Mouse (Mus musculus): Measurements from ENCODE around the gene Nol4l.

Nol4l gene

DNA sequence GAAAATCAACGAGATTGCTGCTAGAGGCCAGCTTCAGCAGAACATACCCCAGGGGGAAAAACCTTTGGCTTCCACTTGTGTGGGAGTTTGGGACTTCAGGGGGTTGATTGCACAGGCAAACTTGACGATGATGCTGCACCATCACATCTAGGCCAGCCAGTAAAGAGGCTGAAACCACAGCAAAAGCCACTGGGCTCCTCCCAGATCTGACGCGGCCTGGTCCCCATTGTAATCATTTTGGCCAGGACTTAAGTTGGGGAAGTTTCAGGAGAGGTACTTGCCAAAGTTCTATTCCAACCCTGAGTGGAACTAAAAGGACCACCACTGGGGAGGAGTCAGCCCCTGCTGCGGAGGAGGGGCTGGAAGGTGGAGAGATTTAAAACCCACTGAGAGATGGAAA lies 38.8 kb downstream of the Nol4l start:
- in situ Hi-C loops (cut with MboI, MseI): loop anchor here in 1 of 2 experiments (25.0 kb wide), 1 partner anchor 1529 kb away; no protein-coding TSS in a partner anchor

DNA sequence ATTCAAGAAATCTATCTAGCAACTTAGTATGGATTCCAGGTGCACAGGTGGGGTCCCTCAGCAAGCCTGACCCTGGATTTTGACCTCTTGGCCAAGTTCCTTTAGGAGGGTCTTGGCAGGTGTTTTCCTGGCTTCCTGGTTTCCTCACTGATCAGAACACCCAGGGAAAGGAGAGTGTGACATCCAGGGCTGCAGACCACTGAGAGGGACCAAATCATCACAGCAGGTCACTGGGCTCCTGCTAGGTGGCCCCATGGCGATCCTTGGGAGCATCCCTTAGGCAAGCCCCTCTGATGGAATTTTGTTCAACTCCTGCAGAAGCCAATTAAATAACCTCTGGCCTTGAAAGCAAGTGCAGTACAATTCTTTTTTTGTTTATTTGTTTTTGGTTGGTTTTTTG lies 39.7 kb downstream of the Nol4l start:
- in situ Hi-C loops (cut with MboI, MseI): loop anchor here in 1 of 2 experiments (25.0 kb wide), 1 partner anchor 1528 kb away; no protein-coding TSS in a partner anchor

- in situ Hi-C loops (cut with MboI, MseI): loop anchor here (5.0 to 25.0 kb wide), 4 partner anchors 48 to 1522 kb away; no protein-coding TSS in a partner anchor
Measured at GRCm38 (mm10) chr2:153484071-153484470, 45.7 kb downstream of the Nol4l start.

DNA sequence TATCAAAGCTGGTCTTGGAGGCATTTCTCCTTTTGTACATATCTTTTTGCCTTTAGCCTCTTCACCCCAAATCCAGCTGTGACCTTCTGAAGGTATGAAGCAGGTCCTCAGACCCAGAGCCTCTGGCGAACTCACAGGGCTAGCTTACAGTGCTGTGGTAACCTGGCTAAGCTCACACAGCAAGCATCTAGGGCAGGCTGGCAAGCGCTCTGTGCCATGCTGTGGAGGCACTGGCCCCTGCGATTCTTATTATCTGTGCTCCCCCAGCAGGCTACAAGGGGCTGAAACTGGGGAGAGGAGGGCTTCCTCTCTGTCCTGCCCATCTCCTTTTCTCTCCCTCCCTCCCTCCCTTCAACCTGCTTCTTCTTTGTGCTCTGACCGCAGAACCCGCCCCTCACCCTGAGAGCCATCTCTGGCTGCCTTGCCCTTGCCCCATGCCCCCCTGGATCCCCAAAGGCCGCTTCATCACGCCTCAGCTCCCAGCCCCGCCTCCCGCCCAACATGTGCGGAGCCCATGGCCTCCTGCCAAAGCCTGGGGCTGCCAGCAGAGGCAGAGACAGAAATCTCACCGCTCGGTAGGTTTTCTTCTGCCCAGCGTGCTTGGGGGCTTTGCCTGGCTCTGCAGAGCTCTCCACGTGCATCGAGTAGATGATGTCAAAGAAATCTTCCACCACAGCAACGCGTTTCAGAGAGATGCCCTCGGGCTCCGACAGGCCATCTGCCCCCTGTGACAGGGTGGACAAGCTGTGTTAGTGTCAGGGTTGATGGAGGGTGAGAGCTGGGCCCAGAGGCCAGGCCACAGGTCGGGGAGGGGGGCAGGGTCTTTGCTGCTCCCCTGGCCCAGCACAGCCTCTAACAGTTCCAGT lies 46.4 kb downstream of the Nol4l start:
- in situ Hi-C loops (cut with MboI, MseI): loop anchor here (5.0 to 25.0 kb wide), 4 partner anchors 49 to 1521 kb away; no protein-coding TSS in a partner anchor

DNA sequence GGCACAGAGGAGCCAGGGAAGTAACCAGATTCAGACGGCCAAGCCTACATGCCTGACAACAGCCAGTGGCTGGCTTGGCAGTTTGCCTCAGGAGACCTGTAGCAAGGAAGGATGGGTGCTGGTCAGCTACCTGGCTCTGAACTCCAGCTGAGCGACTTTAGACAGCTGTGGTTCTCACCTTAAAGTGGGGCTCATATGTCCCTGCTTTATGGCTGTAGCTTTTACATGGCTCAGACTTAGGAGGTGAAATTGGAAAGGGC lies 48.0 kb downstream of the Nol4l start:
- in situ Hi-C loops (cut with MboI, MseI): loop anchor here (5.0 to 25.0 kb wide), 4 partner anchors 51 to 1519 kb away; no protein-coding TSS in a partner anchor

DNA sequence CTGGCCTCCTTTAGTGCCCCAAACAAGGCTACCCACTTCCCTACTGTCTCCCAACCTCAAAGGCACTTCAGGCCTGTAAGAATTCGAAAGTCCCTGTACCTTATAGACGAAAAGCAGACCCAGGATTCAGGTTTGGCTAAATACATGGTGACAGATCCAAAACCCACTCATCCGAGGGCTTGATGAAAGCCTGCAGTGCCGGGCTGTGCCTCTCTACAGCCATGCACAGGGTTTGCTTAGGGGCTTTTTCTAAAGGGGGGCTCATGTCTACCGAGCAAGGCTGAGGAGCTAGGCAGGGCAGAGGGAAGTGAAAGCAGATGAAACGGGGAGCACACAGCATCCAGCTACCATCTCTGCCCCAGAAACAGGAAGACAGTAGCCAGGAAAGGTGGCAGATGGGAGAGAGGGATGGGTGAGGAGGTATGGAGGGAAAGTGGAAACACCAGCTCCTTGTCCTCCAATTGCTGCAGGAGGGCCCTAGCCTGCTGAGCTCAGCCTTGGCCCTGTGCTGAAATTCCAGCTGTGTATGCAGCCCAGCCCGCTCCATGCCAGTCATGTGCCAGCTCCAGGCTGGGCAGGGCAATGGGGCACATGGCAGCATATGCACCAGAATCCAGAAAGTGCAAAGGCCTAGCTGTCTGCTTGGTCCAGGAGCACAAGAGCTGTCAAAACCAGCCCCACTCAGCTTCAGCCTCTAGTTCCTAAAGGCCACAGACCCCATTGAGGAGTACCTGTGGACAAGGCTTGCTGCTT lies 48.5 kb downstream of the Nol4l start:
- in situ Hi-C loops (cut with MboI, MseI): loop anchor here (5.0 to 25.0 kb wide), 4 partner anchors 51 to 1519 kb away; no protein-coding TSS in a partner anchor

- in situ Hi-C loops (cut with MboI, MseI): loop anchor here in 1 of 2 experiments (25.0 kb wide), 1 partner anchor 1517 kb away; no protein-coding TSS in a partner anchor
Measured at GRCm38 (mm10) chr2:153479486-153479885, 50.3 kb downstream of the Nol4l start.

- in situ Hi-C loops (cut with MboI, MseI): loop anchor here in 1 of 2 experiments (25.0 kb wide), 1 partner anchor 1516 kb away; no protein-coding TSS in a partner anchor
Measured at GRCm38 (mm10) chr2:153478583-153478982, 51.2 kb downstream of the Nol4l start.

DNA sequence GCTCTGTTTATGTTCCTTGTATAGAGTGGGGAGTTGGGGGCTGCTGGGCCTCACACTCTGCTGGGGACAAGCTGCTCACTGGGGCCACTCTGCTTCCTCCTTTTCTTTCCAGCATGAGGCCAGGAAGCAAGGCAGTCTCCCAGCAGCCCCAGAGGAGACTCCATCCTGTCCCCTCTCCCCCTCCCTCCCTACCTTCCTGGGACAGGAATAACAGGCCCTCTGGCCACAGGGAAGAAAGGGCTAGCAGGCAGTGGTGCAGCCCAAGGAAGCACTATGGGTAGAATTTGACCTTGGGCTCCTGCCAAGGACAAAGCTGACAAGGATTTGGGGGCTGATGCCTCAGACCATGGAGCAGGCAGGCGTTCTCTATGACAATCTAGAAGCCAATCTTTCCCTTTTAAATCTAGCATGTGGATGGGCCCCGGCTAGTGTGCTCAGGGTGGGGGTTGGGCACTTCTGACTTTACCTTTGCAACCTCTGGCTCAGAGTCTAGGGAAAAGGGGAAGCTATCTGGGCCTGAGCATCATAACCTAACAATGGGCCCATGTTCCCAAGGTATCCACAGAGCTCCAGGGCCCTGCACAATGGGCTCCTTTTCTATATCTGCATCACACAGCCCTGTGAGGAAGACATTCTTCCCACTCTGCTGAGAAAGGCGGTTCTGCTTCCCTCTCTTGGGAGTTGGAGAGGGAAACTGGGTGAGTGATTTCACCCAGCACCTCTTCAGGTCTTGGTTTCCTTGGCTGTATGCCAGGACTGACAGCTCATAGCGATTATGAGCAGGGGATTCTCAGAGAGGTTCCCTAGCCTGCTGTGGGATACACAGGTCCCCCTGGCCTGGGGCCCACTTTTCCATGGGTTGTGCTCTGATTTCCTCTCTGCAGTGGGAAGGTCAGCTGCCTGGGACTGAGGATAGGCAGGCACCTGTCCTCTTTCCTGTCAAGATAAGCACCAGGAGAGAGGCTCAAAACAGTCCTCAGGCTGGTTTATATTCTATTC lies 54.4 kb downstream of the Nol4l start:
- in situ Hi-C loops (cut with MboI, MseI): loop anchor here in 1 of 2 experiments (25.0 kb wide), 1 partner anchor 1513 kb away; no protein-coding TSS in a partner anchor

GRCm38 (mm10) chr2:153470983-153471382 lies 58.8 kb downstream of the Nol4l start:
- in situ Hi-C loops (cut with MboI, MseI): no loop called here

- in situ Hi-C loops (cut with MboI, MseI): loop anchor here in 1 of 2 experiments (10.0 kb wide), 1 partner anchor 65 kb away; no protein-coding TSS in a partner anchor
Measured at GRCm38 (mm10) chr2:153469764-153470163, 60.0 kb downstream of the Nol4l start.

DNA sequence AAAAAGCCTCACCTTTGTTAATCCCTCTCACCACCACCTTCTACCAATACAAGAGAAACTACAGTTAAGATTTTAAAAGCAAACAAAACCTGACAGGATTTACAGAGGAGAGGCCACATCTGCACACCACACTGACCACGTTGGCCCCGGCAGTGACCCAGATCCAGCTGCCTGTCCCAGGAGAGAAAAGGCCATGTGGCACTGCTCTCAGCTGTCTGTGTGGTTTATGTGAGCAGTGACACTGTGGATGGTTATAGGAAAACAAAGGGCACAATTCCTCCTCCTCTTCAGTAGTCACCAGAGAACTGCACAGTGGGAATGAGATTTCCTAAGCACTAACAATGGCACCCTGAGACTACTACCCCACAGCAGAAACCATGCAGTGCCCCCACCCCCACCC lies 60.5 kb downstream of the Nol4l start:
- in situ Hi-C loops (cut with MboI, MseI): loop anchor here in 1 of 2 experiments (10.0 kb wide), 1 partner anchor 65 kb away; no protein-coding TSS in a partner anchor

DNA sequence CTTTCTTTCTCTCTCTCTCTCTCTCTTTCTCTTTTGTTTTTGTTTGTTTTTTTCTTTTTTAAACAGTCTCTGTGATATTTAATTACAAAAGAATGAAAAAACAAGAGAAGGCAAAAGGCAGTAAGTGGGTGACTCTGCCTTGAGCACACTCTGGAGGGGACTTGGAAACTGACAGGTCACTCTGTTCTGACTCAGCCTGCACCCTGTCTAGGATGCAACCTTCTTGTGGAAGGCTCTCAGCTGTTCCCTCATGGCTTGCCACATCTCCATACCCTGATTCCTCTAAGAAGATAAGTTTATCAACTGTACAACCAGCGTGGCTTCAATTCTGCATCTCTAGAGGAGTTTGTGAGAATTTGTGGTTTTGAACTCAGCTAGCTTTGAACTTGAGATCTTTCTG lies 62.4 kb downstream of the Nol4l start:
- in situ Hi-C loops (cut with MboI, MseI): loop anchor here in 1 of 2 experiments (10.0 kb wide), 1 partner anchor 63 kb away; no protein-coding TSS in a partner anchor

GRCm38 (mm10) chr2:153463257-153463656 lies 66.5 kb downstream of the Nol4l start:
- in situ Hi-C loops (cut with MboI, MseI): loop anchor here (5.0 to 10.0 kb wide), 2 partner anchors 46 to 58 kb away; no protein-coding TSS in a partner anchor

DNA sequence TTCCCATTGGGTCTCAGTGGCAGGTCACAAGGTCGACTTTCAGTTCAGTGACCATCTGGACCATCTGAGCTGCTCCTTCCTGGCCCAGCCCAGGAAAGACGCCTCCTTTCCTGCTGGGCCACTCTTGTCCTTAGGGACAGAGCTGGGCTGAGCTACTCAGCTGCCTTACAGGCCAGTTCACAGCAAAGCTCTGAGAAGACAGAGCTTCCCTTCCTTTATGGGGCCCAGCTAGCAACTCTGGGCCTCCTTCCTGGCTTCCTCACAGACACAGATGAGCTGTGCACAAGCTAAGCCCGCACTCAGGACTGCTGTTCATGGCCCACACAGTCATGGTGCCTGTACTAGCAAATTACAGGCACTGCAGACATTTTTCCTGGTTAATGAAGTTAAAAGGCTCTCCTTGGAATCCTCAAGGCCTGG lies 71.7 kb downstream of the Nol4l start:
- in situ Hi-C loops (cut with MboI, MseI): no loop called here

- in situ Hi-C loops (cut with MboI, MseI): no loop called here
Measured at GRCm38 (mm10) chr2:153457467-153457866, 72.3 kb downstream of the Nol4l start.

DNA sequence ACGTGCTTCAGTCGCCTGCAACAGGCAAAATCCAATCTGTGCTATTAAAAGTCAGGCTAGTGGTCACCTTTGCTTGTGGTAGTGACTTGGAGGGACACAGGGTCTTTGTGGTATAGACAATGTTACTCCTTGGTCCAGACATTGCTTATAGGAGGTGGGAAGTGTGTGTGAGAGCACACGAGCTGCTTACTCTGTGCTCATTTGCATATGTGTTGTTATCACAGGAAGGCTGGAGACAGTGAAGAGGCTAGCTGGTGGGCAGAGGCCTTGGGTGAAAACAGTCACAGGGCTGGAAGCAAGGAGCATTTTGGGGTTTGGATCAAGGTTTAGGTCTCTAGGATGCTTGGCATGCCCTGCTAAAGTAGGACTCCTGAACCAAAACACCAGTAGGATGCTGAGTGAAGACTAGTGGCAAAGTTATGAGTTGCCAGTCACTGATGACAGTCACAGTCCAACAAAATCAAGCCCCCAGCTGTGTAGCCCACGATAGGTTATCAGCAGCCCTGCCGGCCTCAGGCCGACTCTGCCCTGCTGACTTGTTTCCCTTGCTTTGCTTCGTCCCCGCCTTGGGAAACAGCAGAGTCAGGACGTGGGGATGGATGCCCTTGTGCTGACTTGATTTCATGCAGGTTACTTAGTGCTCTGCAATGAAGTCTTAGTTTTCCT lies 74.8 kb downstream of the Nol4l start:
- in situ Hi-C loops (cut with MboI, MseI): no loop called here

GRCm38 (mm10) chr2:153453961-153454759 lies 75.6 kb downstream of the Nol4l start:
- in situ Hi-C loops (cut with MboI, MseI): no loop called here

DNA sequence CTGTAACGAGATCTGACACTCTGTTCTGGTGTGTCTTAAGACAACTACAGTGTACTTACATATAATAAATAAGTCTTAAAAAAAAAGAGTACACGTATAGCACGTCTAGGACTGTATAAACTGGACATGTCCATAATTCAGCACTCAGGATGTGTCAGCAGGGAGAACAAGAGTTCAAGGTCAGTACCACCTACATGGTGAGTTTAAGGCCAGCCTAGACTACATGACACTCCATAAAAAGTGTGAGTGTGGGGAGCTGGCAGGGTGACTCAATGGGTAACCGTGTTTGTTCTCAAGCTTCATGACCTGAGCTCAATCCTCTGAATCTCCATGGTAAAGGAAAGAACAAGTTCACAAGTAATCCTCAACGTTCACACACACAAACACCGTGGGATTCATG lies 81.3 kb downstream of the Nol4l start:
- in situ Hi-C loops (cut with MboI, MseI): no loop called here

All from T-helper 17 cell (primary cell).